Mouse (Mus musculus) CH12.LX (cell line): ENCODE measurements around the gene Cask. TPM values are rescaled to one million over a fixed set of nuclear protein-coding genes. Genes with fewer than 3 reads are reported as not detected.
"Not testable (repeated sequence)": the region's sequence is repeated elsewhere in the genome, so short reads cannot be mapped to it uniquely, and the experiment has no call there.

ENCODE experiments used
- DNase-seq: peaks from one replicate; pipeline ENCODE4 v3.0.0-alpha.2; 2013; ENCODE audit errors: extremely low read depth
- H3K27ac ChIP-seq: 2 replicates; pipeline ENCODE4 v1.5.1; 2012; ENCODE audit warnings: low read depth, mild to moderate bottlenecking, control low read depth, moderate library complexity; ENCODE audit not compliant: insufficient read depth
- H3K27me3 ChIP-seq: replicated peaks from 2 replicates; pipeline ENCODE3; 2012; ENCODE audit warnings: inconsistent platforms
- H3K36me3 ChIP-seq, 2 experiments: replicated peaks in 1 of 2; 2 replicates each; pipeline versions ENCODE3 to v1.6.1; 2012; ENCODE audit warnings: inconsistent platforms in 1 of 2, low read length in 1 of 2, mild to moderate bottlenecking in 1 of 2, mixed read lengths in 1 of 2, moderate library complexity in 1 of 2; ENCODE audit not compliant: control insufficient read depth in 1 of 2, insufficient read depth in 1 of 2
- H3K4me1 ChIP-seq, 2 experiments: 2 replicates each; pipeline ENCODE4 v1.6.1; 2012; ENCODE audit warnings: inconsistent platforms in 1 of 2, moderate library complexity in 1 of 2; ENCODE audit not compliant: insufficient read depth in 2 of 2, control insufficient read depth in 1 of 2
- H3K4me2 ChIP-seq: 2 replicates; pipeline ENCODE4 v1.6.1; 2012; ENCODE audit warnings: low read depth, mild to moderate bottlenecking, control low read depth; ENCODE audit not compliant: poor library complexity, insufficient read depth, severe bottlenecking
- H3K4me3 ChIP-seq, 3 experiments: fragments of 150-350 bp in 1 of 3; sonication (generic) in 1 of 3; replicated peaks in 1 of 3; 2 replicates each; pipeline versions ENCODE3 to v1.5.1; 2011 to 2012; ENCODE audit warnings: low read depth in 2 of 3, low read length in 2 of 3, mild to moderate bottlenecking in 2 of 3, moderate library complexity in 2 of 3, control low read depth in 1 of 3, improper control_type of control experiment in 1 of 3, inconsistent platforms in 1 of 3, mixed read lengths in 1 of 3; ENCODE audit not compliant: poor library complexity in 1 of 3
- H3K79me2 ChIP-seq: replicated peaks from 2 replicates; pipeline ENCODE4 v1.6.1; 2012; ENCODE audit warnings: mild to moderate bottlenecking, moderate library complexity; ENCODE audit not compliant: control insufficient read depth, poor library complexity, insufficient read depth, severe bottlenecking; ENCODE audit errors: extremely low read depth
- H3K9ac ChIP-seq: 2 replicates; pipeline ENCODE4 v1.6.1; 2012; ENCODE audit warnings: low read depth, mild to moderate bottlenecking, control low read depth, moderate library complexity; ENCODE audit not compliant: insufficient read depth
- H3K9me3 ChIP-seq: replicated peaks from 2 replicates; pipeline ENCODE3; 2012; ENCODE audit warnings: low read length, inconsistent platforms, mixed read lengths
- BHLHE40 ChIP-seq: IDR thresholded peaks from 2 replicates; pipeline ENCODE4 v1.6.1; 2011; ENCODE audit warnings: mild to moderate bottlenecking, low read depth, low read length, improper control_type of control experiment
- CTCF ChIP-seq, 2 experiments: IDR thresholded peaks in 1 of 2; conservative IDR thresholded peaks in 1 of 2; 2 replicates each; pipeline ENCODE4 v1.5.1; 2011 to 2012; ENCODE audit warnings: low read depth in 2 of 2, low read length in 2 of 2, improper control_type of control experiment in 1 of 2, inconsistent platforms in 1 of 2, mild to moderate bottlenecking in 1 of 2, moderate library complexity in 1 of 2
- E2F4 ChIP-seq: IDR thresholded peaks from 2 replicates; pipeline ENCODE4 v1.6.1; 2011; ENCODE audit warnings: low read depth, low read length, improper control_type of control experiment; ENCODE audit not compliant: insufficient replicate concordance
- GABPA ChIP-seq: IDR thresholded peaks from 2 replicates; pipeline ENCODE4 v1.6.1; 2012; ENCODE audit warnings: low read depth, low read length, improper control_type of control experiment, inconsistent platforms; ENCODE audit not compliant: insufficient replicate concordance
- IRF4 ChIP-seq: IDR thresholded peaks from 2 replicates; pipeline ENCODE4 v1.6.1; 2014; ENCODE audit warnings: low read depth, mild to moderate bottlenecking, inconsistent platforms, low read length, improper control_type of control experiment
- NELFE ChIP-seq: IDR thresholded peaks from 2 replicates; pipeline ENCODE4 v1.6.1; 2011; ENCODE audit warnings: low read depth, low read length, improper control_type of control experiment
- POLR2AphosphoS2 ChIP-seq: IDR thresholded peaks from 2 replicates; pipeline ENCODE4 v1.6.1; 2011; ENCODE audit warnings: low read depth, low read length, improper control_type of control experiment
- RAD21 ChIP-seq: IDR thresholded peaks from 2 replicates; pipeline ENCODE4 v1.6.1; 2011; ENCODE audit warnings: low read depth, mild to moderate bottlenecking, low read length, improper control_type of control experiment, moderate library complexity
- SMC3 ChIP-seq: IDR thresholded peaks from 2 replicates; pipeline ENCODE4 v1.6.1; 2011; ENCODE audit warnings: low read depth, low read length, improper control_type of control experiment
- TBP ChIP-seq: conservative IDR thresholded peaks from 2 replicates; pipeline ENCODE4 v1.6.1; 2011; ENCODE audit warnings: low read depth, low read length, improper control_type of control experiment
- TCF12 ChIP-seq: IDR thresholded peaks from 2 replicates; pipeline ENCODE4 v1.6.1; 2014; ENCODE audit warnings: low read depth, mild to moderate bottlenecking, inconsistent platforms, low read length, improper control_type of control experiment
- dilution Hi-C: fragments of 300-500 bp; cut with MboI; formaldehyde crosslinking; loops from 2 replicates; pipeline ENCODE4 v1.14.3; 2020; ENCODE audit warnings: low sequenced_read_pairs; ENCODE audit not compliant: extremely low pct_unique_long_range_greater_than_20kb, extremely low pct_ligation_motif_present
- in situ Hi-C: fragments of 300-500 bp; cut with MboI; formaldehyde crosslinking; loops from 3 replicates; pipeline ENCODE4 v1.14.3; 2019; ENCODE audit warnings: low sequenced_read_pairs, low pct_ligation_motif_present, low pct_unique_long_range_greater_than_20kb, mixed read lengths
- polyA plus RNA-seq: library from polyadenylated mRNA; unstranded; fragments of >175 nt; gene quantifications from 2 replicates; pipeline ENCODE4 v1.2.1, GENCODE M21; 2012; ENCODE audit warnings: low read depth; ENCODE audit not compliant: insufficient read length
- total RNA-seq, 2 experiments: library from RNA; depleted of rRNA; stranded (reverse); fragments of 300-350 nt in 1 of 2; fragments of >200 nt in 1 of 2; gene quantifications; 2 replicates each; pipeline ENCODE4 v1.2.3; 2012 to 2014

Gene Cask
- total and polyA plus RNA-seq, 3 experiments, result 0.40 to 5.0 (median 0.49) TPM

DNA sequence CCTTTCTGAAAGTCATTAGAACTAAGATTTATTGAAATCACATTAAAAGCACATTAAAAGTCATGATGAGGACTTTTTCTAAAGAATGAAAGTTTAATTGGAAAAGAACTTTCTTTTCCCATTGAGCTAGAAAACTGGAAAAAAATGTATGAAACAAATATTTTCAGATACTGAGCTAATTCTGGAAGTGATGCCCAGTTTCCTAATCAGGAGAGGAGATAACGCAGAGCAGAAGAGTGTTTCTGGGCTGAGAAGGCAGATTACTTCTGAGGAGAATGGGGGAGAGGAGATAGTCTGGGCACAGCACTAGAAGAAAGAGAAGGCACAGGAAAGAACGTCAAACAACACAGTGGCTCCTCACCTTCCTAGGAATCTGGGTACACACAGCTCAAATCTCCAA, 110.1 kb downstream of the Cask start:
- dilution Hi-C loops (no loop called here), in situ Hi-C loops (no loop called here)
- TF ChIP-seq POLR2AphosphoS2, result no peak
- TF ChIP-seq TCF12, result no peak
- no peak for TF ChIP-seq IRF4
- no peak for TF ChIP-seq TBP
- no peak for TF ChIP-seq BHLHE40
- Histone ChIP-seq H3K9me3 (no peaks in the 10 kb centered on the region), H3K27ac (no peak overlapping the region), H3K4me3 (no peak overlapping the region), H3K9ac (no peak overlapping the region), H3K36me3 (no peaks in the 10 kb centered on the region), H3K27me3 (no peaks in the 10 kb centered on the region), H3K4me2 (no peak overlapping the region), H3K4me1 (no peaks in the 10 kb centered on the region), H3K79me2 (no peaks in the 10 kb centered on the region)
- no peak for DNase-seq

DNA sequence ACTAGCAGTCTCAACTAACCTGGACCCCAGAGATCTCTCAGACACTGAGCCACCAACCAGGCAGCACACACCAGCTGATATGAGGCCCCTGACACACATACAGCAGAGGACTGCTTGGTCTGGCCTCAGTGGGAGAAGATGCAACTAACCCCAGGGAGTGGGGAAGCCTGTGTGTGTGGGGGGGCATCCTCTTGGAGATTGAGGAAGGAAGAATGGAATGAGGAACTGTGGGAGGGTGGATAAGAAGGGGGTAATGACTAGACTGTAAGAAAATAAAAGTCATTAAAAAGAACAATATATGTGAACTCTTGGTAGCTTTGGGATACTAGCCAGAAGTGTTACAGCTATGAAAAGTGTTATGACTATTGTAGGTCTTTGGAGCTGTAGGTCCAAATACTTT, 120.4 kb downstream of the Cask start:
- DNase-seq, H3K4me2 ChIP-seq, in situ Hi-C loops, H3K36me3 ChIP-seq, H3K4me3 ChIP-seq, H3K9me3 ChIP-seq, H3K4me1 ChIP-seq, dilution Hi-C loops, H3K27me3 ChIP-seq, H3K9ac ChIP-seq, H3K79me2 ChIP-seq, H3K27ac ChIP-seq: not testable (repeated sequence)

DNA sequence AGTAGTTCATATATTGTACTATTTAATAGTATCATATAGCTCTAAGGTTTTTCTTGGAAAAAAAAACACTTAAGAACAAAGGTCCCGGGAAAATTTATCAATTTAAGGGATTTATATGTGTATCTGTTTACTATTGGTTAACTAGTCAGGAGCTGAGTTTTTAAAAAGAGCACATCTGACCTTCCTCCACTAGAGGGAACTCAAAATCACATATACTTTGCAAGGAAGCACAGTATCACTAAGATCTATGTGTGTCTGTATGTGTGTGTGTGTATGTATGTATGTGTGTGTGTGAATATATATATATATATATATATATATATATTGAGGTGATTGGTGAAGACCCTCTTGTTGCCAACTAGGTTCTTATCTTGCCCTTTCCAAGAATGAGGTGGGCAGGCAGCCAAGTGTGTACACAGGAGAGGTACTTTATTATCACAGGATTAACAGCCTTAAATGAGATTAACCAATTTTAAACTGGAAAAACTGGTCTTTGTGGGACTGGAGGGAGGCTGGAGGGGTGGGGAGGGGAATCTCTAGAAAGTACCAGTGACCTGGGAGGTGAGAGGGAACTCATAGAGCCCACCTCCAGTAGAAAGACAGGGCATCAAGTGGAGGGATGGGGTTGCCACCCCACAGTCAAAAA, 121.2 kb downstream of the Cask start:
- no peaks in the 10 kb centered on the region for H3K9me3 ChIP-seq
- peak; percentile 6 for DNase-seq
- no peaks in the 10 kb centered on the region for H3K79me2 ChIP-seq
- no peak overlapping the region for H3K27ac ChIP-seq
- H3K4me2 ChIP-seq, result no peak overlapping the region
- H3K4me3 ChIP-seq, result no peak overlapping the region
- no peak overlapping the region for H3K9ac ChIP-seq
- H3K27me3 ChIP-seq, result no peaks in the 10 kb centered on the region
- dilution Hi-C loops, result no loop called here
- H3K4me1 ChIP-seq, result no peaks in the 10 kb centered on the region
- in situ Hi-C loops, result no loop called here
- TF ChIP-seq CTCF (conservative IDR thresholded peaks at IDR 0.05 in 1 of 2, IDR thresholded peaks at IDR 0.05 in 1 of 2; ENCODE audit: low read depth in 2 of 2, low read length in 2 of 2) (peak in 1 of 2 experiments; percentile 40; a peak in 1 of 4 replicates), NELFE (no peak), RAD21 (peak; percentile 50), SMC3 (peak; percentile 22; the same call in 1 of the 2 replicates), E2F4 (no peak), GABPA (no peak)
- H3K36me3 ChIP-seq, result no peaks in the 10 kb centered on the region
